Comparison of ENCODE assay signal across 1 mouse cellular context in the genomic region with DNA sequence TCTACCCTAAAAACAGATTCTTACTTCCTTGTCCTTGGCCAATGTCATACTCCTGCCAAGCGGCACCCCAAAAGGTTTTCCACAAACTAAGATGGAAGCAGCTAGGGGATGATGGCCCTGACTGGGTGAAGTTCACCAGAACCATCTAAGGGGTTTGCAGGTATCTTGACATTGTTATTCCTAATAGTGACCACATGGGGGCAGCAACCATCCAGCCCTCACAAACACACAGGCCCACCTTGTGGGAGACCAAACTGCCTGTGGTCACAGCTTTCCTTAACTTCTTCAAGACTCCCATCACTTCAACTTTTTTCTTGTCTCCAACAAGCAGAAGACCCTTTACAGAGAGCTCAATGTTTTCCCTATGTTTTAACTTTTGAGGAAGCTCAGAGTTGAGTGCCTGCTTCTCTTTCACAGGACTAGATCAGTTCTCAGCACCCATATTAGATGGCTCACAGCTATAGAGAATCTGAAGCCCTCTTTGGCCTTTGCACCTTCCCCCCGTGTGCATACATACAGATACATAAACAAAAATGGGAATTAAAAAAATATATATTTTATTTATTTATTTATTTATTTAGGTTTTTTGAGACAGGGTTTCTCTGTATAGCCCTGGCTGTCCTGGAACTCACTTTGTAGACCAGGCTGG.
TF ChIP-seq lines count a peak whose summit lies in the region.

No protein-coding gene starts in this region.

TF ChIP-seq in MEL, 35 proteins besides CTCF, POLR2A, EP300 and RAD21:
- TF ChIP-seq JUND (IDR thresholded peaks at IDR 0.05; ENCODE audit: low read depth, low read length) = 0 out of 2 replicates have a peak, but pooled peaks have one; percentile 19
- 0 out of 2 replicates have a peak, but pooled peaks have one; percentile 46 for TF ChIP-seq SIN3A (IDR thresholded peaks at IDR 0.05; ENCODE audit: low read length)
- TF ChIP-seq CHD1 (IDR thresholded peaks at IDR 0.05; ENCODE audit: low read depth, low read length) = no peak
- TF ChIP-seq TBP (IDR thresholded peaks at IDR 0.05; ENCODE audit: low read depth, low read length) = no peak
- no peak for TF ChIP-seq ELF1 (IDR thresholded peaks at IDR 0.05; ENCODE audit: low read depth, low read length)
- TF ChIP-seq GABPA (IDR thresholded peaks at IDR 0.05; ENCODE audit: low read depth, low read length) = no peak
- TF ChIP-seq SMC3 (IDR thresholded peaks at IDR 0.05; ENCODE audit: low read depth, low read length) = peak; percentile 84
- TF ChIP-seq TAL1 (IDR thresholded peaks at IDR 0.05; ENCODE audit: low read length) = no peak
- no peak for TF ChIP-seq MAX (IDR thresholded peaks at IDR 0.05; ENCODE audit: low read length)
- 0 out of 2 replicates have a peak, but pooled peaks have one; percentile 28 for TF ChIP-seq MYC (IDR thresholded peaks at IDR 0.05; ENCODE audit: low read depth, low read length)
- TF ChIP-seq ZMIZ1 (IDR thresholded peaks at IDR 0.05; ENCODE audit: low read depth, low read length) = no peak
- TF ChIP-seq ETS1 (IDR thresholded peaks at IDR 0.05; ENCODE audit: low read depth, low read length) = peak; percentile 29; the same call in 1 of the 2 replicates
- TF ChIP-seq HCFC1 (IDR thresholded peaks at IDR 0.05; ENCODE audit: low read depth, low read length) = 0 out of 2 replicates have a peak, but pooled peaks have one; percentile 35
- TF ChIP-seq POLR2AphosphoS2 (IDR thresholded peaks at IDR 0.05; ENCODE audit: low read length) = no peak
- TF ChIP-seq MAZ (IDR thresholded peaks at IDR 0.05; ENCODE audit: low read depth, low read length) = 0 out of 2 replicates have a peak, but pooled peaks have one; percentile 23
- no peak for TF ChIP-seq MAFK (IDR thresholded peaks at IDR 0.05; ENCODE audit: borderline replicate concordance, low read depth, low read length)
- no peak for TF ChIP-seq E2F4 (IDR thresholded peaks at IDR 0.05; ENCODE audit: borderline replicate concordance, low read depth, low read length)
- no peak for TF ChIP-seq TCF12 (IDR thresholded peaks at IDR 0.05; ENCODE audit: low read depth, low read length)
- TF ChIP-seq POLR2AphosphoS5 (IDR thresholded peaks at IDR 0.05; ENCODE audit: borderline replicate concordance, low read depth, low read length) = no peak
- TF ChIP-seq ZC3H11A (IDR thresholded peaks at IDR 0.05; ENCODE audit: low read depth, low read length) = peak; percentile 82
